Mouse (Mus musculus): Measurements from ENCODE around the gene Nfkbiz.

DNA sequence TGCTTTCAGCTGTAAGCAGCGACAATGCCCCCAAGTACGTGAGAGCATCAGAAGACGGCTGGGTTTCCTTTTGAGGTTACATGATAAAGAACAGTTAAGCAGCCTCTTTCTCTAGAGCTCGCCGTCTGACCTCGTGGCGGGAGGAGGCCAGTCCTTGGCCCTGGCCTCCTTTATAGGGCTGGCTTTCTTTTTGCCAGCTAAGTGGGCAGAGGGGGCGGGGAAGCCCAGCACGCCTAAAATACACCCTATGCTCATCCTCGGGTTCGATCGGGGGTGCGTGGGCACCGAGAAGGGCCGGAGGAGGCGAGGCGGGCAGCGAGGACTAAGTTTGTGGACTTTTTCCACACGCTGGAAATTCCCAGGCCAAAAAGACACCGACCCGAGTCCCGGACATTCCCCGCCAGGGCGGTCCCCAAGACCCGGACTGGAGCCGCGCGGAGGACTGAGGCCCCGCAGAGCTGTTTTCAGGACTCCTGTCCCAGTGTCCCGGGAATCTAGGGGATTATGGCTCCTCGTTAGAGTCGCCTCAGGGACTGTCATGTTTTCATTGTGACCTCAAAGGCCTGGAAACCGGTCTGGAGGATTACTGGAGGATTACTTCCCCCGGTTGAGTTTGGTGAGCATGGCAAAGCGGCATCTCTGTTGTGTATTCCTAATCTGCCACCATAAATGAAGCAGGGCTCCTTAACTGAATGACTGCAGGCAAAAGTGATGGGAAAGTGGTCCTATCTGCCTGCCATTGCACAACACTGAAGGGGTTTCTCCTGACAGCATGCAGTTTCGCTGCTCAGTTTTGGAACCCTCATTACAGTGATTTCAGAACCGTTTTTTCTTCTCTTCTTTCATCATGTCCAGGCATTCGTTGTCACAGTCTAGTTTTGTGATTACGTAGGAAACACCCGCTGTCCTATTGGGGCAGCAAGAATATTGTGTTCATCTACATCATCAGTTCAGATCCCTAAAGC is at the start of gene Nfkbiz:
- TF ChIP-seq CTCF (conservative IDR thresholded peaks at IDR 0.05; ENCODE audit: insufficient read depth, insufficient read length, low read depth, low read length): no peak
- no peak for TF ChIP-seq POLR2A (IDR thresholded peaks at IDR 0.05; ENCODE audit: low read depth, low read length)

All from kidney, adult 2 months (tissue).